8 mouse cellular contexts compared by ENCODE assay signal in genomic region chr7:142460636-142461077, GRCm38 (mm10). TPM values are rescaled to one million over a fixed set of nuclear protein-coding genes. Genes with fewer than 3 reads are reported as not detected.
A peak's percentile ranks its signal among the peaks of the same experiment; 100 is the strongest.
DNase-seq lines count a peak whose midpoint lies in the region; ATAC-seq lines count a peak whose summit lies in the region.

Gene Lsp1 (plus strand): TSS chr7:142460809.

- ATAC-seq in erythroid progenitor cell, adult 5-6 weeks (replicated peaks; ENCODE audit: low FRiP score, poor library complexity, severe bottlenecking) = no peak
- ATAC-seq in inflammation-experienced regulatory T-cells, adult 6 months = peak; percentile 49
- ATAC-seq in neutrophil, adult 5-6 weeks (ENCODE audit: extremely low read depth, insufficient number of reproducible peaks, low FRiP score, poor library complexity, severe bottlenecking) = peak; percentile 59

- peak; percentile 89 for DNase-seq in heart, adult 11 months
- no peak for DNase-seq in heart, adult 9 months (ENCODE audit: low spot score in 2 of 2)
- DNase-seq in CD4-positive, CD25-positive, alpha-beta regulatory T cell, adult 2 months (ENCODE audit: low read depth, low spot score) = peak; percentile 70
- DNase-seq in retina, postnatal 1 day = no peak
- DNase-seq in ovary, postnatal 10 days (ENCODE audit: low spot score) = no peak

RNA-seq across cellular contexts. Expression of gene Lsp1, which starts in this region (rescaled TPM):
- 88.0 and 115 TPM in 2 replicates for total RNA-seq in erythroid progenitor cell, adult 5-6 weeks (2015; ENCODE audit: low replicate concordance)
- 64.5 and 76.5 TPM in 2 replicates for total RNA-seq in erythroid progenitor cell, adult 5-6 weeks (2017; ENCODE audit: low replicate concordance)
- 1,000 to 10,000 TPM; 1,183 to 1,943 (median 1,210) TPM for polyA plus RNA-seq in inflammation-experienced regulatory T-cells, adult 6 months (2017; shearing (Covaris generic))
- 1,761 and 1,798 TPM in 2 replicates for total RNA-seq in neutrophil, adult 5-6 weeks (2017)

Comparison
In these comparisons a context has a peak if more than half of its experiments do, and no peak if none do; other contexts are left out.
1. RNA of gene Lsp1 (total RNA-seq): 1,761 to 1,798 TPM in neutrophil, adult 5-6 weeks; 64.5 to 115 TPM in erythroid progenitor cell, adult 5-6 weeks; every median in the first group is over 10 times any median in the second.
2. DNase-seq: peak in heart, adult 11 months (single experiment) and CD4-positive, CD25-positive, alpha-beta regulatory T cell, adult 2 months (single experiment); none in heart, adult 9 months (0 of 2), retina, postnatal 1 day (single experiment) and ovary, postnatal 10 days (single experiment).